Comparison of ENCODE assay signal across 16 mouse cellular contexts in the genomic region with DNA sequence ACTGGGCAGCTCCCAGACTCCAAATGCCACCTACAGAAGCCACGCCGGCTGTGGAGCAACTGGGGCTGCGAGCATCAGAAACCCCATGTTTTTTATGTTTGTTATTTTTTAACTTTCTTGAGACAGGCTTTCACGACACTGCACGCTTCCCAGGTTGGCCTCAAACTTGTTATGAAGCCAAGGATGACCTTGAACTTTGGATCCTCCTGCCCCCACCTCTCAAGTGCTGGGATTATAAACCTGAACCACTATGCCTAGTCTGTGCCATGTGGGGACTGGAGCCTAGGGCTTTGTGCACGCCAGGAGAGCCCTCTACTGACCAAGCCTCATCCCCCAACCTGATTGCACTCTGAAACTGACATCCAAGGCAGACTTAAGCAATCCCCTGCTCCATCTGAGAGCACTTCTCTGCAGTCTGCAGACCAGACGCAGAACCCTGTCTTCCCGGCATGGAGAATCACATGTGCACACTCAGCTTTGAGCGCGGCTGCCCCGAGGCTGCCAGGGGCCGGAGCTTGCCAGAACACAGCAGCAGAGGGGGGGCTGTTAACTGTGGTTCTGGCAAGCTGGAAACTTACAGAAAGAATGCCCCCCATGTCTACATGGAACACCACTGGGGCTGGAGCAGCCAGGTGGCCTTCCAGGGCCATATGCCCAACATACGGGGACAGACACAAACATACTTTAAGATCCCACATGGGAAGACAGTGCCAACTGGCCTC. TPM values are rescaled to one million over a fixed set of nuclear protein-coding genes. Genes with fewer than 3 reads are reported as not detected.
A peak's percentile ranks its signal among the peaks of the same experiment; 100 is the strongest.
DNase-seq lines count a peak whose midpoint lies in the region; ATAC-seq and TF ChIP-seq lines count a peak whose summit lies in the region.
"Had no signal": no experiment of that assay in that cellular context is flagged by ENCODE, and none has a peak within 500 bp of the region (broad histone marks: within the 10 kb centered on the region; RNA-seq: fewer than 3 reads in every experiment).

No protein-coding gene starts in this region.

- H3K27ac ChIP-seq in forebrain, postnatal 0 days (ENCODE audit: low read depth, low read length) = no peak overlapping the region
- H3K27ac ChIP-seq in forebrain, embryonic 11.5 days (ENCODE audit: low read depth, low read length) = no peak overlapping the region
- H3K27ac ChIP-seq in kidney, adult 2 months (ENCODE audit: insufficient read depth, low read depth, low read length) = no peak overlapping the region
- no peak overlapping the region for H3K27ac ChIP-seq in kidney, embryonic 15.5 days
- H3K27ac ChIP-seq in neural tube, embryonic 13.5 days (replicated peaks) = peak overlapping the region; percentile 23; the same call in 1 of the 2 replicates
- H3K27ac ChIP-seq: heart, embryonic 13.5 days; hindbrain, embryonic 15.5 days; lung, embryonic 15.5 days; neural tube, embryonic 15.5 days had no signal

- TF ChIP-seq CTCF in forebrain, postnatal 0 days (IDR thresholded peaks at IDR 0.05; ENCODE audit: low read depth) = 0 out of 2 replicates have a peak, but pooled peaks have one; percentile 22
- no peak; the same call in 1 of the 2 replicates for TF ChIP-seq CTCF in kidney, adult 2 months (conservative IDR thresholded peaks at IDR 0.05; ENCODE audit: insufficient read depth, insufficient read length, low read depth, low read length)

- no peak overlapping the region for H3K9ac ChIP-seq in forebrain, postnatal 0 days
- no peak overlapping the region for H3K9ac ChIP-seq in forebrain, embryonic 11.5 days (ENCODE audit: low read length)
- H3K9ac ChIP-seq in kidney, embryonic 15.5 days = no peak overlapping the region
- H3K9ac ChIP-seq in neural tube, embryonic 13.5 days = no peak overlapping the region
- H3K9ac ChIP-seq: heart, embryonic 13.5 days; hindbrain, embryonic 15.5 days; lung, embryonic 15.5 days; neural tube, embryonic 15.5 days had no signal

- no peaks in the 10 kb centered on the region; the same call in 1 of the 2 replicates for H3K4me1 ChIP-seq in forebrain, postnatal 0 days (ENCODE audit: insufficient read depth)
- H3K4me1 ChIP-seq in forebrain, embryonic 11.5 days (replicated peaks; ENCODE audit: control insufficient read depth, insufficient read depth, low read length) = peaks cover 2% of the 10 kb centered on the region; the same call in 1 of the 2 replicates
- H3K4me1 ChIP-seq in kidney, adult 2 months (ENCODE audit: control insufficient read depth, insufficient read depth, low read length) = no peaks in the 10 kb centered on the region
- peaks cover 10% of the 10 kb centered on the region for H3K4me1 ChIP-seq in kidney, embryonic 15.5 days
- peaks cover 62% of the 10 kb centered on the region for H3K4me1 ChIP-seq in neural tube, embryonic 13.5 days (replicated peaks)

- WGBS in forebrain, postnatal 0 days = 73% methylated on average over 13 of the region's 13 CpGs
- WGBS in forebrain, embryonic 11.5 days = 96% methylated on average over 13 of the region's 13 CpGs
- 66% methylated on average over 13 of the region's 13 CpGs for WGBS in kidney, adult 2 months
- 90% methylated on average over 13 of the region's 13 CpGs for WGBS in kidney, embryonic 15.5 days
- 90% methylated on average over 13 of the region's 13 CpGs for WGBS in neural tube, embryonic 13.5 days

- no peak overlapping the region for H3K4me2 ChIP-seq in forebrain, postnatal 0 days (ENCODE audit: low read depth)
- no peak overlapping the region for H3K4me2 ChIP-seq in forebrain, embryonic 11.5 days (ENCODE audit: low read depth, low read length, severe bottlenecking)
- H3K4me2 ChIP-seq in kidney, embryonic 15.5 days = no peak overlapping the region
- no peak overlapping the region for H3K4me2 ChIP-seq in neural tube, embryonic 13.5 days
- H3K4me2 ChIP-seq: heart, embryonic 13.5 days; hindbrain, embryonic 15.5 days; liver, embryonic 11.5 days; lung, embryonic 15.5 days; neural tube, embryonic 15.5 days had no signal

- intact Hi-C loops in gastrocnemius, postnatal 14 days (cut with DNase I; ENCODE audit: low total_unique reads) = loop anchor here (5.0 to 10.0 kb wide), 2 partner anchors 162 to 190 kb away; no protein-coding TSS in a partner anchor

- H3K27me3 ChIP-seq in forebrain, postnatal 0 days (ENCODE audit: insufficient read depth, low read length) = no peaks in the 10 kb centered on the region
- H3K27me3 ChIP-seq in forebrain, embryonic 11.5 days (ENCODE audit: control insufficient read depth, insufficient read depth, low read length) = no peaks in the 10 kb centered on the region
- H3K27me3 ChIP-seq in kidney, adult 2 months (replicated peaks; ENCODE audit: control insufficient read depth, insufficient read depth, low read length) = no peaks in the 10 kb centered on the region
- no peaks in the 10 kb centered on the region for H3K27me3 ChIP-seq in kidney, embryonic 15.5 days
- H3K27me3 ChIP-seq in neural tube, embryonic 13.5 days = no peaks in the 10 kb centered on the region
- H3K27me3 ChIP-seq: heart, embryonic 13.5 days; hindbrain, embryonic 15.5 days; lung, embryonic 15.5 days; neural tube, embryonic 15.5 days had no signal

- no peaks in the 10 kb centered on the region for H3K9me3 ChIP-seq in forebrain, postnatal 0 days (ENCODE audit: low read length)
- no peaks in the 10 kb centered on the region for H3K9me3 ChIP-seq in forebrain, embryonic 11.5 days (ENCODE audit: control insufficient read depth, low read length)
- H3K9me3 ChIP-seq in kidney, embryonic 15.5 days (replicated peaks) = no peaks in the 10 kb centered on the region
- no peaks in the 10 kb centered on the region for H3K9me3 ChIP-seq in neural tube, embryonic 13.5 days
- H3K9me3 ChIP-seq: hindbrain, embryonic 15.5 days; lung, embryonic 15.5 days; neural tube, embryonic 15.5 days had no signal

- H3K4me3 ChIP-seq in forebrain, postnatal 0 days (ENCODE audit: low read depth, low read length) = no peak overlapping the region
- H3K4me3 ChIP-seq in forebrain, embryonic 11.5 days (ENCODE audit: low read depth, low read length) = no peak overlapping the region
- no peak overlapping the region for H3K4me3 ChIP-seq in kidney, adult 2 months (ENCODE audit: insufficient read depth, low read depth, low read length)
- no peak overlapping the region for H3K4me3 ChIP-seq in kidney, embryonic 15.5 days (replicated peaks)
- no peak overlapping the region for H3K4me3 ChIP-seq in neural tube, embryonic 13.5 days
- H3K4me3 ChIP-seq: heart, embryonic 13.5 days; hindbrain, embryonic 15.5 days; lung, embryonic 15.5 days; neural tube, embryonic 15.5 days had no signal

- H3K36me3 ChIP-seq in forebrain, postnatal 0 days (ENCODE audit: insufficient read depth) = peaks cover 45% of the 10 kb centered on the region
- H3K36me3 ChIP-seq in forebrain, embryonic 11.5 days (ENCODE audit: control insufficient read depth, insufficient read depth, low read length) = peaks cover 4% of the 10 kb centered on the region; the same call in 1 of the 2 replicates
- no peaks in the 10 kb centered on the region for H3K36me3 ChIP-seq in kidney, adult 2 months (ENCODE audit: control insufficient read depth, insufficient read depth, low read length)
- H3K36me3 ChIP-seq in kidney, embryonic 15.5 days = peaks cover 68% of the 10 kb centered on the region
- peaks cover 70% of the 10 kb centered on the region for H3K36me3 ChIP-seq in neural tube, embryonic 13.5 days

- ATAC-seq in forebrain, postnatal 0 days = no peak
- no peak for ATAC-seq in forebrain, embryonic 11.5 days (replicated peaks; ENCODE audit: low FRiP score)
- no peak for ATAC-seq in kidney, embryonic 15.5 days (replicated peaks; ENCODE audit: low FRiP score)
- no peak for ATAC-seq in neural tube, embryonic 13.5 days (ENCODE audit: low read depth)
- ATAC-seq: CD4-positive, CD25-positive, alpha-beta regulatory T cell, adult 4 months had no signal

- no peak for DNase-seq in forebrain, postnatal 0 days
- no peak for DNase-seq in forebrain, embryonic 11.5 days (ENCODE audit: low spot score)
- peak; percentile 60 for DNase-seq in kidney, adult 2 months
- DNase-seq in neural tube, embryonic 10.5 days (ENCODE audit: extremely low spot score, low spot score) = no peak
- no peak for DNase-seq in gastrocnemius, postnatal 14 days
- DNase-seq: gastrocnemius, postnatal 36 days; right cerebral cortex, postnatal 4 days; thymus, adult 2 months had no signal

- TF ChIP-seq POLR2A in kidney, adult 2 months (IDR thresholded peaks at IDR 0.05; ENCODE audit: low read depth, low read length) = no peak

RNA-seq across cellular contexts. Expression of a gene that starts 20.3 kb away (rescaled TPM):
- total RNA-seq in forebrain, postnatal 0 days (2014; rRNA removed) = 24.9 and 38.0 TPM in 2 replicates
- polyA plus RNA-seq in forebrain, postnatal 0 days (2015; fragmentation: Nextera tagmentation; extraction: Ambion mirVana) = 14.9 and 27.0 TPM in 2 replicates
- 15.4 and 16.0 TPM in 2 replicates for polyA plus RNA-seq in forebrain, embryonic 11.5 days (2014; fragmentation: Nextera tagmentation; extraction: Ambion mirVana)
- 11.5 and 17.2 TPM in 2 replicates for polyA plus RNA-seq in kidney, adult 2 months (2012; rRNA removed)
- 16.7 and 17.8 TPM in 2 replicates for polyA plus RNA-seq in kidney, embryonic 15.5 days (2015; fragmentation: Nextera tagmentation; extraction: Ambion mirVana)
- 25.5 and 28.2 TPM in 2 replicates for polyA plus RNA-seq in neural tube, embryonic 13.5 days (2015; fragmentation: Nextera tagmentation; extraction: Ambion mirVana)
- 1 to 10 TPM; 5.8 to 7.1 TPM for total RNA-seq in gastrocnemius, postnatal 14 days (2021)

RNA-seq across cellular contexts. Expression of a gene that starts 31.6 kb away (rescaled TPM):
- total RNA-seq in forebrain, postnatal 0 days (2014; rRNA removed) = 5,288 and 5,744 TPM in 2 replicates
- 19,349 and 21,354 TPM in 2 replicates for polyA plus RNA-seq in forebrain, postnatal 0 days (2015; fragmentation: Nextera tagmentation; extraction: Ambion mirVana)
- 13,526 and 13,808 TPM in 2 replicates for polyA plus RNA-seq in forebrain, embryonic 11.5 days (2014; fragmentation: Nextera tagmentation; extraction: Ambion mirVana)
- 2,111 and 2,511 TPM in 2 replicates for polyA plus RNA-seq in kidney, adult 2 months (2012; rRNA removed)
- 14,718 and 15,443 TPM in 2 replicates for polyA plus RNA-seq in kidney, embryonic 15.5 days (2015; fragmentation: Nextera tagmentation; extraction: Ambion mirVana)
- 15,088 and 16,772 TPM in 2 replicates for polyA plus RNA-seq in neural tube, embryonic 13.5 days (2015; fragmentation: Nextera tagmentation; extraction: Ambion mirVana)
- total RNA-seq in gastrocnemius, postnatal 14 days (2021) = 1,000 to 10,000 TPM in 1 of 2 experiments, 100 to 1,000 TPM in 1; 856 to 1,248 TPM

RNA-seq across cellular contexts. Expression of a gene that starts 57.5 kb away (rescaled TPM):
- total RNA-seq in forebrain, postnatal 0 days (2014; rRNA removed) = 99.7 and 116 TPM in 2 replicates
- polyA plus RNA-seq in forebrain, postnatal 0 days (2015; fragmentation: Nextera tagmentation; extraction: Ambion mirVana) = 14.9 and 23.4 TPM in 2 replicates
- 55.2 and 55.7 TPM in 2 replicates for polyA plus RNA-seq in forebrain, embryonic 11.5 days (2014; fragmentation: Nextera tagmentation; extraction: Ambion mirVana)
- 32.1 and 40.8 TPM in 2 replicates for polyA plus RNA-seq in kidney, adult 2 months (2012; rRNA removed)
- polyA plus RNA-seq in kidney, embryonic 15.5 days (2015; fragmentation: Nextera tagmentation; extraction: Ambion mirVana) = 21.6 and 28.1 TPM in 2 replicates
- polyA plus RNA-seq in neural tube, embryonic 13.5 days (2015; fragmentation: Nextera tagmentation; extraction: Ambion mirVana) = 30.3 and 31.1 TPM in 2 replicates
- 10 to 100 TPM; 36.2 to 37.1 TPM for total RNA-seq in gastrocnemius, postnatal 14 days (2021)
